Mouse (Mus musculus): ENCODE measurements around the gene Dnajb11. TPM values are rescaled to one million over a fixed set of nuclear protein-coding genes. Genes with fewer than 3 reads are reported as not detected.

The Dnajb11 gene
- polyA plus RNA-seq, 1 experiment from 2014 or later = 101 TPM

DNA sequence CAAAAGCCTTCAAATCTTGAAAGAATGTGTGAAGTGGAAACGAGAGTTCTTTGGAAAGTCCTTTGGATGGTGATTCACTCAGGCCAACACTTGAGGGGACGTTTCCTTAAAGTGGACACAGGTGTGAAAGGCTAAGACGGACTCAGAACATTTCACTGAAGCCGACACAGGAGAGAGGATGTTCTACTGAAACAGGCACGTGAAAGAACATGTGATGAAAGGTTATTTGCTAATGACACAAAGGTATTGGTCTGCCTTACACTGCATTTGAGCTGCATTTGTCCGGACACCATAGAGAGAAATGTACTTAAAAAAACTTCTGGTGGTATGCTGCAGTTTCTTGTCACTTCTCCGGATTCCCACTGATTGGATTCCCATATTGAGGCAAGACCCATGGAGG, 21.1 kb downstream of the Dnajb11 start:
- Histone ChIP-seq H3K4me1 (replicated peaks; ENCODE audit: control insufficient read depth, insufficient read depth, low read length) (no peaks in the 10 kb centered on the region), H3K27ac (ENCODE audit: low read length) (no peak overlapping the region), H3K27me3 (ENCODE audit: control insufficient read depth, insufficient read depth, low read depth, low read length) (no peaks in the 10 kb centered on the region), H3K9ac (ENCODE audit: low read length) (no peak overlapping the region), H3K4me2 (ENCODE audit: low read depth, low read length) (no peak overlapping the region), H3K9me3 (ENCODE audit: control insufficient read depth, low read length) (no peaks in the 10 kb centered on the region), H3K36me3 (ENCODE audit: control insufficient read depth, insufficient read depth, low read length) (no peaks in the 10 kb centered on the region), H3K4me3 (ENCODE audit: low read length) (no peak overlapping the region)
- WGBS = 64% methylated on average over 7 of the region's 7 CpGs
- ATAC-seq (ENCODE audit: low read depth) = no peak

DNA sequence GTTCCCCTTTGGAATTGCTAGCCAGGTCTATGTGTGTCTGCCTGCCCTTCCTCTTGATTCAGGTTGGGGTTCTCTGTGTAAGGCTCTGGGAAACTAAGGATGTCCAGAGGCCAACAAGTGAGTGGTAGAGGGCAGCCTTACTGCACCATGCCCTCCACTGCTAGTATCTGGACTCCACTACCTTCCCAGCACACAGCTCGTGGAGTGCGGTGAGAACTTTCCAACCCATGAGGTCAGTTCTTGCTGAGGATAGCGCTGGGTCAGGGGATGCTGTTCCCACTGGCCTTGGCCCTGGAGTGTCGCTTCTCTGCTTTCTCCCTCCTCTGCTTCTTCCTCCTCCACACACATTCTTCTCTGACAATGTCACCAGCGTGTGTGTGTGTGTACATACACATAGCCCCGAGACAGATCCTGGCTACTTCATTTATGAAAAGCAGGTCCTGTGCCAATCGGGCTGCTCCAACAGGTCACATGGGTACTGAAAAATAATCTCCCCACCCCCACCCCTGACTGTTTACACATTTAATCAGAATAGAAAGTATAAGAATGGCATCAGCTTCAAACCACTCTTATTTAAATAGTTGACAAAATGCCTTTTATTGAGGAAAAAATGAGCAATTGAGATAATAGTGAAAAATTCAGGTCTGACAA, 22.4 kb downstream of the Dnajb11 start:
- Histone ChIP-seq H3K4me2 (ENCODE audit: low read depth, low read length) (no peak overlapping the region), H3K36me3 (ENCODE audit: control insufficient read depth, insufficient read depth, low read length) (no peaks in the 10 kb centered on the region), H3K9me3 (ENCODE audit: control insufficient read depth, low read length) (no peaks in the 10 kb centered on the region), H3K27me3 (ENCODE audit: control insufficient read depth, insufficient read depth, low read depth, low read length) (no peaks in the 10 kb centered on the region), H3K27ac (ENCODE audit: low read length) (no peak overlapping the region), H3K9ac (ENCODE audit: low read length) (no peak overlapping the region), H3K4me3 (ENCODE audit: low read length) (no peak overlapping the region), H3K4me1 (replicated peaks; ENCODE audit: control insufficient read depth, insufficient read depth, low read length) (no peaks in the 10 kb centered on the region)
- ATAC-seq (ENCODE audit: low read depth) = no peak
- 54% methylated on average over 7 of the region's 7 CpGs for WGBS

DNA sequence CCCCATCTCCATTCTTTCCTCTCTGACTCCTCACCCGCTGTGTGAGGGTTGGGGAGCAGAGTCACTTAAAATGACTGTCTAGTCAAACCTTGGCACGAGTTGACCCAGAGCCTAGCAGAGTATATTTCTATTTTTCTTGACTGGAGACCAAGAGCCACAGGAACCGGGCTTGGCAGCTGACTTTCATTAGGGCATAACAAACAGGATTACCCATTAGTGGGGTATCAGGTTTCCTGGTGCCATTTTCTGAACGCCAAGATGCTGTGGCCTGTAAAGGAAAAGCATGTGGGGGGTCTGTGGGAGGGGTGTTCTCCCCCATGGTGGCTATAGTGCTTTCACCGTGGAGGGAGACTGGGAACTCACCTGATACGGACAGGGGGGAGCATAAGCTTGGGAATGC, 23.3 kb downstream of the Dnajb11 start:
- H3K27me3 ChIP-seq (ENCODE audit: control insufficient read depth, insufficient read depth, low read depth, low read length) = no peaks in the 10 kb centered on the region
- H3K27ac ChIP-seq (ENCODE audit: low read length) = no peak overlapping the region
- no peak overlapping the region for H3K4me2 ChIP-seq (ENCODE audit: low read depth, low read length)
- no peak overlapping the region for H3K9ac ChIP-seq (ENCODE audit: low read length)
- no peak for ATAC-seq (ENCODE audit: low read depth)
- H3K4me1 ChIP-seq (replicated peaks; ENCODE audit: control insufficient read depth, insufficient read depth, low read length) = no peaks in the 10 kb centered on the region
- no peak overlapping the region for H3K4me3 ChIP-seq (ENCODE audit: low read length)
- no peaks in the 10 kb centered on the region for H3K9me3 ChIP-seq (ENCODE audit: control insufficient read depth, low read length)
- 22% methylated on average over 6 of the region's 6 CpGs for WGBS
- no peaks in the 10 kb centered on the region for H3K36me3 ChIP-seq (ENCODE audit: control insufficient read depth, insufficient read depth, low read length)

DNA sequence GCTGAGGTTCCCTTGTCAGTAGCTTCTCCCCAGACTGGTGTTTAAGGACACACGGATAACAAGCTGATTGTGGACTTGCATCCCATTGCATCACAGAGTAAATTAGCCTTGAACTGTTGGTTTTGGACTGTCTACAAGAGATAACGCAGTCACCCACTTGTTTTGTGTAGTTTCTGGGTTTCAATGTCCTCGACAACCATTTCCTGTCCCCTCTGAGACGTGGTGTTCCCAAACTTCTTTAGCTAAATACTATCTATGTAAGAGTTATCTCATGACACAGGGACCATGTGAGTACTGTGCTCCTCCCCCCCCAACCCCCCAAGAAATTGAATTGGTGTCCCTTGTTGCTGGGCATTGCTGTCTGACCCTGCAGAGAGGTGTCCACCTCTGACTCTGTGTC, 23.8 kb downstream of the Dnajb11 start:
- no peak overlapping the region for H3K27ac ChIP-seq (ENCODE audit: low read length)
- no peak overlapping the region for H3K9ac ChIP-seq (ENCODE audit: low read length)
- H3K9me3 ChIP-seq (ENCODE audit: control insufficient read depth, low read length) = no peaks in the 10 kb centered on the region
- H3K4me1 ChIP-seq (replicated peaks; ENCODE audit: control insufficient read depth, insufficient read depth, low read length) = no peaks in the 10 kb centered on the region
- H3K4me2 ChIP-seq (ENCODE audit: low read depth, low read length) = no peak overlapping the region
- H3K36me3 ChIP-seq (ENCODE audit: control insufficient read depth, insufficient read depth, low read length) = no peaks in the 10 kb centered on the region
- no peak for ATAC-seq (ENCODE audit: low read depth)
- H3K4me3 ChIP-seq (ENCODE audit: low read length) = no peak overlapping the region
- H3K27me3 ChIP-seq (ENCODE audit: control insufficient read depth, insufficient read depth, low read depth, low read length) = no peaks in the 10 kb centered on the region
- WGBS = 43% methylated on average over 4 of the region's 4 CpGs

DNA sequence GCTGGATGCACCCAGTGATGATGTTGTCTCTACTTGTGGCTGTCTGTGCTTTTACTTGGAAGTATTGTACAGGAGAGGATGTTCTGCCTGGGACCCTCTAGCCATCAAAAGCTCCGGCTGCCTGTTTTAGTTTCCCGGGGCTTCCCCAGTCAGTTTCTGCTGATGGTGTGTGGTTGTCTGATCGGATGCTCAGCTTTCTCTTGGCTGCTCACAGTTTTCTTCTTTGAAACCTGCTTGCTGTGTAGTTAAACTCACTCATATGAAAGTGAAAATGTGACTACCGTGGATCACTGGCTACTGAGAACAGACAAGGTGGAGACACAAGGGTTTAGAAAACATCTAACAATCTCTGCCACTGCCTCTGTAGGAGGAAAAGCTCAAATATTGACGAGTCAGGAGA, 25.8 kb downstream of the Dnajb11 start:
- Histone ChIP-seq H3K9me3 (ENCODE audit: control insufficient read depth, low read length) (no peaks in the 10 kb centered on the region), H3K4me2 (ENCODE audit: low read depth, low read length) (no peak overlapping the region), H3K9ac (ENCODE audit: low read length) (no peak overlapping the region), H3K4me1 (replicated peaks; ENCODE audit: control insufficient read depth, insufficient read depth, low read length) (no peaks in the 10 kb centered on the region), H3K27ac (ENCODE audit: low read length) (no peak overlapping the region), H3K27me3 (ENCODE audit: control insufficient read depth, insufficient read depth, low read depth, low read length) (no peaks in the 10 kb centered on the region), H3K36me3 (ENCODE audit: control insufficient read depth, insufficient read depth, low read length) (no peaks in the 10 kb centered on the region), H3K4me3 (ENCODE audit: low read length) (no peak overlapping the region)
- 71% methylated on average over 5 of the region's 5 CpGs for WGBS
- no peak for ATAC-seq (ENCODE audit: low read depth)

DNA sequence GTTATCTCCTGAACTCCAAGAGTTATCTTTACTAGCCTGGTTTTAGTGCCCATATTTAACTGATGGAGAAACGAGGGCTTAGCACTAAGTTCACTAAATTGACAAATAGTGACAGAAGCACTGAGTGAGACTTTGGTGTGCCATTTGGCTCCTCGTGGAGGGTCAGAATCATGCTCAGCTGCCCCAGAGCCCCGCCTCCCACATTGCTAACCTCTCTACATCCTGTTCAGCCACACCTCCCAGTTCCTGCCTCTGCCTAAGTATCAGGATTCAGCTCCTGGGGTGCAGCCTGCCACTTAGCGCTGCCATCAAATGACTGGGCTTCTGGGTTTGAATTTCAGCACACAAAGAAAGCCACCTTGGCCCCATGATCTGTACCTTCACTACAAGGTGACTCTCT, 27.7 kb downstream of the Dnajb11 start:
- no peak overlapping the region for H3K4me3 ChIP-seq (ENCODE audit: low read length)
- no peak overlapping the region for H3K9ac ChIP-seq (ENCODE audit: low read length)
- no peak overlapping the region for H3K4me2 ChIP-seq (ENCODE audit: low read depth, low read length)
- H3K36me3 ChIP-seq (ENCODE audit: control insufficient read depth, insufficient read depth, low read length) = no peaks in the 10 kb centered on the region
- H3K9me3 ChIP-seq (ENCODE audit: control insufficient read depth, low read length) = no peaks in the 10 kb centered on the region
- WGBS = 23% methylated on average over 4 of the region's 4 CpGs
- ATAC-seq (ENCODE audit: low read depth) = no peak
- H3K27me3 ChIP-seq (ENCODE audit: control insufficient read depth, insufficient read depth, low read depth, low read length) = no peaks in the 10 kb centered on the region
- no peaks in the 10 kb centered on the region for H3K4me1 ChIP-seq (replicated peaks; ENCODE audit: control insufficient read depth, insufficient read depth, low read length)
- H3K27ac ChIP-seq (ENCODE audit: low read length) = no peak overlapping the region

DNA sequence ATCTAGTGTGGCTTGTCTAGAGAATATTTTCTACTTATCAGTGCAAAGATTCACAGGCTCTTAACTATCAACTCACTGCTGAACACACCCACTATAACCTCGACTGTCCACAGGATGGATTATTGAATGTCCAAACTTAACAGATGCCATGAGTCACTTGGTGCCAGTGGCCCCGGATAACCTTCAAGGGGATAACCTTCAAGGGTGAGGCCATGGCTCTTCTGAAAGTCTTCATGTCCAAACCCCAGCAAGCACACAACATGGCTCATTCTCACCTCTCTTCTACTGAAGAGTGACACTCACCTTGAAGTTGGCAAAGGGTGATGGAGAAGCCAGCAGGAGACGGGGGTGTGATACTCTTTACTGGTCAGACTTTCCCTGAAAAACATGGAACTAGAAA, 29.1 kb downstream of the Dnajb11 start:
- WGBS = 58% methylated on average over 3 of the region's 3 CpGs
- ATAC-seq (ENCODE audit: low read depth) = no peak
- Histone ChIP-seq H3K9me3 (ENCODE audit: control insufficient read depth, low read length) (no peaks in the 10 kb centered on the region), H3K27me3 (ENCODE audit: control insufficient read depth, insufficient read depth, low read depth, low read length) (no peaks in the 10 kb centered on the region), H3K36me3 (ENCODE audit: control insufficient read depth, insufficient read depth, low read length) (no peaks in the 10 kb centered on the region), H3K4me2 (ENCODE audit: low read depth, low read length) (no peak overlapping the region), H3K27ac (ENCODE audit: low read length) (no peak overlapping the region), H3K9ac (ENCODE audit: low read length) (no peak overlapping the region), H3K4me3 (ENCODE audit: low read length) (no peak overlapping the region), H3K4me1 (replicated peaks; ENCODE audit: control insufficient read depth, insufficient read depth, low read length) (no peaks in the 10 kb centered on the region)

DNA sequence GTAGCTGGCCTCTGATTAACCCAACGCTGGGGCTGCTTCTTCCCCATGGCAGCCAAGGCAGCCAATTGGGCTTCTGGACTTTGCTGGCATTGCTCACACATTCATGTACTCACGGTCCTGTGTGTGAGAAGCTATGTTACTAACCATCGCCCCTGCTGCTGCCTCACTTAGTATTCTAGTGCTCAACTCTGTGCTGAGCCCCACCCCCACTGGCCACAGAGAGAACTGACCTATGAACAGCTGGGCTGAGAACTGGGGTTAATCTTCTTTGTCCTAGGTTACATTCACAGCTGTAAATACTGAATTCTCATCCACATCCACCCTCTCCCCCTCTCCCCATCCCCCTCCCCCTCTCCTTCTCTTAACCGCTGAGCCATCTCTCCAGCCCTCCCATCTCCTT, 31.2 kb downstream of the Dnajb11 start:
- no peak overlapping the region for H3K27ac ChIP-seq (ENCODE audit: low read length)
- H3K4me3 ChIP-seq (ENCODE audit: low read length) = no peak overlapping the region
- H3K4me2 ChIP-seq (ENCODE audit: low read depth, low read length) = no peak overlapping the region
- H3K9me3 ChIP-seq (ENCODE audit: control insufficient read depth, low read length) = no peaks in the 10 kb centered on the region
- H3K27me3 ChIP-seq (ENCODE audit: control insufficient read depth, insufficient read depth, low read depth, low read length) = no peaks in the 10 kb centered on the region
- 61% methylated on average over 4 of the region's 4 CpGs for WGBS
- no peaks in the 10 kb centered on the region for H3K4me1 ChIP-seq (replicated peaks; ENCODE audit: control insufficient read depth, insufficient read depth, low read length)
- no peak overlapping the region for H3K9ac ChIP-seq (ENCODE audit: low read length)
- ATAC-seq (ENCODE audit: low read depth) = no peak
- H3K36me3 ChIP-seq (ENCODE audit: control insufficient read depth, insufficient read depth, low read length) = no peaks in the 10 kb centered on the region

DNA sequence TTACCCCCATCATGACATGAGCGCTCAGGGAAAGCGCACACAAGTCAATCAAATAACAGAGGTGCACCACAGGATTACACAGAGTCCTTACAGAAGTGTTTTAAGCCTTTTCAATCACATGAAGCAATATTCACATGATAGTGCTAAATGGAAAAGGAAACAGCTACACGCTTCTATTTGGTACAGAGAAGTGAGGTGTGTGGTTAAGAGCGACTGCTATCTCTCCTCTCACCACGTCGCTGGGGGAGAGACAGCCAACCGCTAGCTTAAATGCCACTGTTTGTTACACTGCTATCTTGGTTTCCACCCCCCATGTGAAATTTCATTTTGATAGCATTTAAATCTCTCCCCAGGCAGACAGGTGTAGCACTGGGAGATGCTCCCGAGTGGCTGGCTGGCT, 32.1 kb downstream of the Dnajb11 start:
- 80% methylated on average over 8 of the region's 8 CpGs for WGBS
- Histone ChIP-seq H3K4me2 (ENCODE audit: low read depth, low read length) (no peak overlapping the region), H3K9me3 (ENCODE audit: control insufficient read depth, low read length) (no peaks in the 10 kb centered on the region), H3K36me3 (ENCODE audit: control insufficient read depth, insufficient read depth, low read length) (no peaks in the 10 kb centered on the region), H3K4me1 (replicated peaks; ENCODE audit: control insufficient read depth, insufficient read depth, low read length) (no peaks in the 10 kb centered on the region), H3K27ac (ENCODE audit: low read length) (no peak overlapping the region), H3K4me3 (ENCODE audit: low read length) (no peak overlapping the region), H3K27me3 (ENCODE audit: control insufficient read depth, insufficient read depth, low read depth, low read length) (no peaks in the 10 kb centered on the region), H3K9ac (ENCODE audit: low read length) (no peak overlapping the region)
- ATAC-seq (ENCODE audit: low read depth) = no peak
